Mouse (Mus musculus) neutrophil, adult 65 days (primary cell): ENCODE data around the gene Mybpc1. TPM values are rescaled to one million over a fixed set of nuclear protein-coding genes. Genes with fewer than 3 reads are reported as not detected.

ENCODE experiments used
- total RNA-seq: library from RNA; stranded (reverse); gene quantifications from 2 replicates; pipeline ENCODE4 v1.2.4, GENCODE M21; 2023

The Mybpc1 gene
- not detected in 2 replicates for total RNA-seq

GRCm38 (mm10) chr10:88604943-88605342 is at the start of gene Mybpc1:
Gene Mybpc1 (minus strand): TSS chr10:88605152.

GRCm38 (mm10) chr10:88503421-88504314 is 101.3 kb downstream of the Mybpc1 start, which contains the start of gene Chpt1:
Gene Chpt1 (minus strand): TSS chr10:88504073.

Other genes starting within 250 kb of the Mybpc1 start
- 32.6 and 32.7 TPM in 2 replicates for gene Dram1, start 226.1 kb downstream of the Mybpc1 start, total RNA-seq
- gene Gnptab, start 226.0 kb downstream of the Mybpc1 start, total RNA-seq = 22.0 and 30.0 TPM in 2 replicates
- gene Sycp3, start 145.6 kb downstream of the Mybpc1 start, total RNA-seq = not detected in 2 replicates
- 7.9 and 10.7 TPM in 2 replicates for gene Chpt1, start 101.1 kb downstream of the Mybpc1 start, total RNA-seq
- gene Spic, start 79.9 kb upstream of the Mybpc1 start, total RNA-seq = 0.43 TPM in 1 of 2 replicates, not detected in the other
- 29.7 and 31.0 TPM in 2 replicates for gene Arl1, start 125.7 kb upstream of the Mybpc1 start, total RNA-seq
- gene Utp20, start 221.7 kb upstream of the Mybpc1 start, total RNA-seq = 8.2 and 10.1 TPM in 2 replicates